ENCODE assay signal across 14 mouse cellular contexts in genomic region chr7:100310290-100310689, GRCm38 (mm10). TPM values are rescaled to one million over a fixed set of nuclear protein-coding genes. Genes with fewer than 3 reads are reported as not detected.
DNase-seq lines count a peak whose midpoint lies in the region; ATAC-seq lines count a peak whose summit lies in the region.
"Had no signal": no experiment of that assay in that cellular context is flagged by ENCODE, and none has a peak within 500 bp of the region (broad histone marks: within the 10 kb centered on the region; RNA-seq: fewer than 3 reads in every experiment).

No protein-coding gene starts in this region.

- ATAC-seq in embryonic facial prominence, embryonic 14.5 days (ENCODE audit: low read depth) = no peak
- ATAC-seq in hindbrain, embryonic 15.5 days (ENCODE audit: low FRiP score, low read depth) = no peak
- ATAC-seq in neural tube, embryonic 14.5 days (ENCODE audit: low read depth) = no peak

- H3K4me3 ChIP-seq in embryonic facial prominence, embryonic 14.5 days (ENCODE audit: low read depth, low read length) = no peak overlapping the region
- H3K4me3 ChIP-seq in hindbrain, embryonic 15.5 days = no peak overlapping the region
- H3K4me3 ChIP-seq in neural tube, embryonic 14.5 days (ENCODE audit: low read depth, low read length) = no peak overlapping the region
- H3K4me3 ChIP-seq: kidney, embryonic 15.5 days had no signal

- no peaks in the 10 kb centered on the region for H3K27me3 ChIP-seq in embryonic facial prominence, embryonic 14.5 days (replicated peaks; ENCODE audit: control insufficient read depth, insufficient read depth, low read length)
- no peaks in the 10 kb centered on the region for H3K27me3 ChIP-seq in hindbrain, embryonic 15.5 days
- no peaks in the 10 kb centered on the region for H3K27me3 ChIP-seq in neural tube, embryonic 14.5 days (ENCODE audit: control insufficient read depth, insufficient read depth, low read length)
- H3K27me3 ChIP-seq: kidney, embryonic 15.5 days had no signal

- intact Hi-C loops in heart, postnatal 25 days (cut with DNase I) = no loop called here

- no peaks in the 10 kb centered on the region for H3K9me3 ChIP-seq in embryonic facial prominence, embryonic 14.5 days (ENCODE audit: control insufficient read depth, low read length)
- H3K9me3 ChIP-seq in hindbrain, embryonic 15.5 days = no peaks in the 10 kb centered on the region
- H3K9me3 ChIP-seq in neural tube, embryonic 14.5 days (ENCODE audit: control insufficient read depth, low read length) = no peaks in the 10 kb centered on the region
- H3K9me3 ChIP-seq: G1E; kidney, embryonic 15.5 days had no signal

- 64% methylated on average over 12 of the region's 12 CpGs for WGBS in embryonic facial prominence, embryonic 14.5 days
- 66% methylated on average over 12 of the region's 12 CpGs for WGBS in hindbrain, embryonic 15.5 days
- WGBS in neural tube, embryonic 14.5 days = 70% methylated on average over 12 of the region's 12 CpGs

- no peak overlapping the region for H3K9ac ChIP-seq in embryonic facial prominence, embryonic 14.5 days (ENCODE audit: low read depth, low read length)
- no peak overlapping the region for H3K9ac ChIP-seq in hindbrain, embryonic 15.5 days
- 0 out of 2 replicates have a peak overlapping the region, but pooled peaks have one; percentile 11 for H3K9ac ChIP-seq in neural tube, embryonic 14.5 days (replicated peaks; ENCODE audit: low read depth, low read length)
- H3K9ac ChIP-seq: kidney, embryonic 15.5 days had no signal

- H3K27ac ChIP-seq in embryonic facial prominence, embryonic 14.5 days (replicated peaks; ENCODE audit: low read depth, low read length) = peak overlapping the region; percentile 76
- peak overlapping the region; percentile 73 for H3K27ac ChIP-seq in hindbrain, embryonic 15.5 days (replicated peaks)
- H3K27ac ChIP-seq in neural tube, embryonic 14.5 days (ENCODE audit: low read depth, low read length) = peak overlapping the region; percentile 52; the same call in 1 of the 2 replicates
- H3K27ac ChIP-seq: kidney, embryonic 15.5 days had no signal

- 0 out of 2 replicates have a peak, but pooled peaks cover 17% of the 10 kb centered on the region for H3K4me1 ChIP-seq in embryonic facial prominence, embryonic 14.5 days (ENCODE audit: control insufficient read depth, insufficient read depth, low read length)
- peaks cover 42% of the 10 kb centered on the region for H3K4me1 ChIP-seq in hindbrain, embryonic 15.5 days (replicated peaks)
- peaks cover 20% of the 10 kb centered on the region for H3K4me1 ChIP-seq in neural tube, embryonic 14.5 days (ENCODE audit: control insufficient read depth, insufficient read depth, low read length)
- H3K4me1 ChIP-seq: kidney, embryonic 15.5 days had no signal

- H3K4me2 ChIP-seq in embryonic facial prominence, embryonic 14.5 days (ENCODE audit: low read depth, low read length) = no peak overlapping the region
- no peak overlapping the region for H3K4me2 ChIP-seq in hindbrain, embryonic 15.5 days
- no peak overlapping the region for H3K4me2 ChIP-seq in neural tube, embryonic 14.5 days (ENCODE audit: low read depth, low read length)
- H3K4me2 ChIP-seq: kidney, embryonic 15.5 days had no signal

- peaks cover 23% of the 10 kb centered on the region; the same call in 1 of the 2 replicates for H3K36me3 ChIP-seq in embryonic facial prominence, embryonic 14.5 days (ENCODE audit: control insufficient read depth, insufficient read depth, low read length)
- no peaks in the 10 kb centered on the region for H3K36me3 ChIP-seq in hindbrain, embryonic 15.5 days
- no peaks in the 10 kb centered on the region for H3K36me3 ChIP-seq in neural tube, embryonic 14.5 days (ENCODE audit: control insufficient read depth, insufficient read depth, low read length)
- H3K36me3 ChIP-seq: G1E; kidney, embryonic 15.5 days had no signal

- peak; percentile 58 for DNase-seq in heart, adult 11 months
- DNase-seq in heart, postnatal 25 days (ENCODE audit: low spot score) = no peak
- no peak for DNase-seq in embryonic facial prominence, embryonic 14.5 days (ENCODE audit: low spot score)
- DNase-seq in gastrocnemius, postnatal 25 days = no peak
- DNase-seq in right cerebral cortex, postnatal 36 days (ENCODE audit: low spot score in 2 of 2) = no peak
- no peak for DNase-seq in retina, embryonic 14.5 days (ENCODE audit: low spot score)
- DNase-seq: cerebellum, adult 9-11 months; heart, postnatal 36 days; lung, adult 2 months had no signal

RNA-seq across cellular contexts. Expression of gene P4ha3, which starts 25.0 kb away (rescaled TPM):
- total RNA-seq in heart, postnatal 25 days (2021) = under 1 TPM; 0.45 to 0.73 TPM
- polyA plus RNA-seq in embryonic facial prominence, embryonic 14.5 days (2014; fragmentation: Nextera tagmentation; extraction: Ambion mirVana) = 24.5 and 26.0 TPM in 2 replicates
- 7.3 and 10.8 TPM in 2 replicates for polyA plus RNA-seq in hindbrain, embryonic 15.5 days (2015; fragmentation: Nextera tagmentation; extraction: Ambion mirVana)
- polyA plus RNA-seq in neural tube, embryonic 14.5 days (2014; fragmentation: Nextera tagmentation; extraction: Ambion mirVana) = 15.8 and 16.2 TPM in 2 replicates
- total RNA-seq in gastrocnemius, postnatal 25 days (2021) = under 1 TPM; 0.61 to 0.75 TPM
- total RNA-seq: neutrophil, adult 5-6 weeks had no signal
- polyA plus RNA-seq: G1E had no signal
